Mouse (Mus musculus): ENCODE data around the gene Nln.

DNA sequence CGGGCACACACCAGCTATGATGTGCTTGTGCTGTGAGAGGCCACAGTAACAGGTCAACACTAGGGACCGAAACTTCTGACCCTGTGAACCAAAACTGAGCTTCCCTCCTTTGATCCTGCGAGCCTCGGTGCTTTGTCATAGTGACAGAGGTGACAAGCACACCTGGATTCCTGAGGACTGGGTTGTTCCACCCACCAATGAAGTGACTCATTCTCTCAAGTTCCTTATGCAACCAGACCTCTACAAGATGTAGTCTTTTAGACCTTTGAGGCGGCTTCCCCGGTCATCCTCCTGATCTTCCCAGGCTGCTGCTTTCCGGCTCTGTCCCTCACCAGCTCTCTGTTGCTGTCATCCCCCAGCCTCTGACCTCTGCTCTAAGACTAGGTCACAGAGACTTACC lies 26.9 kb downstream of the Nln start:
- TF ChIP-seq CTCF (IDR thresholded peaks at IDR 0.05; ENCODE audit: control insufficient read depth, insufficient read depth, low read length) (no peak), POLR2A (IDR thresholded peaks at IDR 0.05; ENCODE audit: borderline replicate concordance, control insufficient read depth, low read depth, low read length) (no peak)

All from bone marrow, adult 2 months (tissue).